Mouse (Mus musculus): ENCODE measurements around the gene Yipf1.

Gene Yipf1

GRCm38 (mm10) chr4:107389345-107389744 lies 75.2 kb downstream of the Yipf1 start:
- ChIA-PET CTCF (no interaction called here), POLR2A (interaction anchor here in 2 of 4 experiments (1.0 to 1.7 kb wide), 5 partner anchors 13 to 21 kb away, joined by 3 to 6 read pairs (median 4); no protein-coding TSS in a partner anchor)

- ChIA-PET POLR2A (interaction anchor here in 2 of 4 experiments (0.7 to 4.0 kb wide), 4 partner anchors 9 to 12 kb away, joined by 3 to 15 read pairs (median 3); no protein-coding TSS in a partner anchor), CTCF (interaction anchor here in 1 of 4 experiments (0.5 kb wide), 1 partner anchor 20 kb away, joined by 3 read pairs; no protein-coding TSS in a partner anchor)
Measured at GRCm38 (mm10) chr4:107393771-107394170, 79.6 kb downstream of the Yipf1 start.
